Comparison of ENCODE assay signal across 24 mouse cellular contexts in the genomic region with DNA sequence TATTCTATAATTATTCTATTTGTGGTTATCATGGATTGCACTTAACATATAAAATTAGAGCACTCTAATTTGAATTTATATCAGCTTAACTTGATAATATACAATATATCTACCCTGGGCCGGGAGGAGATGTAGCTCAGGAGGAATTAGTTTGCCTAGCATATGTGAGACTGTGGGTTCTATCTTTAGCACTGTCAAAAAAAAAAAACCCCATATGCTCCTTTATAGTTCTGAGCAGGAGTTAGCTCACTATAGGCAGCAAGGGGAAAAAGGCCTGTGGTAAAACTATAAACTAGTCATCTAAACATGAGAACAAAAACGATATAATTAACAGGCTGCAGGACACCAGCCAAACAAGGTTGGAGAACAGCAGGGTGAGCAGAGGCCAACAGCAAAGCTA.
"Had no signal": no experiment of that assay in that cellular context is flagged by ENCODE, and none has a peak within 500 bp of the region (broad histone marks: within the 10 kb centered on the region; RNA-seq: fewer than 3 reads in every experiment).

No protein-coding gene starts in this region.

- DNase-seq: kidney, adult 9 months; kidney, postnatal 14 days; kidney, postnatal 4 days; liver; lung, adult 18-20 months; lung, postnatal 10 days; lung, postnatal 36 days; retina, postnatal 1 day; right cerebral cortex, postnatal 25 days; spleen, adult 18-20 months; thymus, adult 18-20 months; thymus, postnatal 36 days had no signal

- H3K4me3 ChIP-seq: limb, embryonic 10.5 days; limb, embryonic 13.5 days; liver, embryonic 12.5 days; liver, embryonic 15.5 days; lung, embryonic 15.5 days; megakaryocyte, embryonic 14.5 days; midbrain, embryonic 10.5 days; midbrain, embryonic 13.5 days; myocyte; neural tube, embryonic 13.5 days; stomach, embryonic 15.5 days had no signal

- H3K9ac ChIP-seq: limb, embryonic 13.5 days; liver, embryonic 12.5 days; liver, embryonic 15.5 days; lung, embryonic 15.5 days; midbrain, embryonic 13.5 days; neural tube, embryonic 13.5 days; stomach, embryonic 15.5 days had no signal

- H3K4me2 ChIP-seq: limb, embryonic 13.5 days; liver, embryonic 12.5 days; liver, embryonic 15.5 days; lung, embryonic 15.5 days; midbrain, embryonic 13.5 days; neural tube, embryonic 13.5 days; stomach, embryonic 15.5 days had no signal

- H3K27ac ChIP-seq: limb, embryonic 10.5 days; limb, embryonic 13.5 days; liver, embryonic 12.5 days; liver, embryonic 15.5 days; lung, embryonic 15.5 days; midbrain, embryonic 10.5 days; midbrain, embryonic 13.5 days; neural tube, embryonic 13.5 days; stomach, embryonic 15.5 days had no signal

- H3K36me3 ChIP-seq: limb, embryonic 10.5 days; limb, embryonic 13.5 days; liver, embryonic 12.5 days; liver, embryonic 15.5 days; lung, embryonic 15.5 days; midbrain, embryonic 10.5 days; midbrain, embryonic 13.5 days; neural tube, embryonic 13.5 days; stomach, embryonic 15.5 days had no signal

- H3K9me3 ChIP-seq: limb, embryonic 10.5 days; limb, embryonic 13.5 days; liver, embryonic 12.5 days; liver, embryonic 15.5 days; lung, embryonic 15.5 days; megakaryocyte, embryonic 14.5 days; midbrain, embryonic 10.5 days; midbrain, embryonic 13.5 days; neural tube, embryonic 13.5 days; stomach, embryonic 15.5 days had no signal

- H3K27me3 ChIP-seq: limb, embryonic 13.5 days; liver, embryonic 12.5 days; liver, embryonic 15.5 days; lung, embryonic 15.5 days; midbrain, embryonic 13.5 days; neural tube, embryonic 13.5 days; stomach, embryonic 15.5 days had no signal

- H3K4me1 ChIP-seq: liver, embryonic 12.5 days; liver, embryonic 15.5 days; lung, embryonic 15.5 days; stomach, embryonic 15.5 days had no signal

- ATAC-seq: liver, embryonic 12.5 days; midbrain, embryonic 13.5 days; midbrain, embryonic 16.5 days had no signal
